Mouse (Mus musculus): ENCODE measurements at regions not wholly inside any gene's neighbourhood (a gene's known extent, or its start where the extent isn't known, plus 50 kb on each side); places are given as distances from the start of the nearest gene placed in this dataset.

DNA sequence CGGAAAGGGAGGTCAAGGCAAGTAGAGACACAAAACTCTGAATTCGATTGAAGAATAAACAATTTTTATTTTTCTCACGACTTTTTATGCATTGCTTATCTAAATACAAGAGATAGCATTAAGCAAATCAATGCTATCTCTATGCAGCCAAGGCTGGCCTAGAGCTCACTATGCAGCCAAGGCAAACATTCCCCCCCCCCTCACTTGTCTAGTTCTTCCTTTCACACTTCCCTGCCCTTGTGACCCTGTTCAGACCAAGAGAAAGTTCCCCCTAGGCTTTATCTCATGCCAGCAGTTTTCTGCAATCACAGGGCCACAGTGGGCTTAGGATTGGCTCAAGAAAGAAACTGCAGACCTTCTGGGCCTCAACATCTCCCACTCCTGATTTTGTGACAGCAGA, 417.9 kb upstream of the Rag2 start:
- CTCF ChIA-PET = no interaction called here

DNA sequence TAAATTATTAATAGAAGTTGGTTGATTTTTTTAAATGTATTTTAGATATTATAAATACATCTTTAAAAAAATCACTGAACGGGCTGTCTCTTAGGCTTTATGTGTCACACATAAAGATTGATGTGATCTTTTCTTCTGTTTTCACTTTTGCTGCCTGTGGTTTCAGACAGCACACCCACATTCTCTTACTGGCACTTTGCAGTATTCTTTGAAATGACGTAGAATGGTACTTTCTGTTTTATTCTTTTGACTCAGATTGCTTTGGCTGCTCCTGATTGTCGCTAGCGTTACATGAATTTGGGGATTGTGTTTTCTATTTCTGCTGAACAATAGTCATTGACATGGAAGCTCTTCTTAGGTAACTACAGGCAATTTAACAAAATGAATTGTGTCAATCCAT, 415.4 kb upstream of the Rag2 start:
- CTCF ChIA-PET = no interaction called here

DNA sequence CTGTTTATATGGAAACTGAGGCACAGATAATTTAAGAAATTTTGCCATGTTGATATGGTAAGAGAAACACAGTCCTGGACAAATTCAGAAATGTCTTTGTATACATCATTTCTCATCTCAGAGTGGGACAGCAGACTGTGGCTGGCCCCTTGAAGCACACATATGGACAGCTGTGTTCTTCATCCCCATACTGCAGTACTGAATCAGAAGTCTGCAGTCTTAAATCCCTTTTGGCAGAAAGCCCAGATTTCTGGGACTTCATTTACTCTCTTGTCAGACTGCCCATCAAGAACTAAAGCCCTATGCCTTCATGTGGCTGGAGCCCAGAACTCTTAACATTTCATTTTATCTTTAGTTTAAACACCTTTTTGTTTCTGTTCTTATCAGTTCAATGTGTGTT, 403.8 kb upstream of the Rag2 start:
- CTCF ChIA-PET = no interaction called here

DNA sequence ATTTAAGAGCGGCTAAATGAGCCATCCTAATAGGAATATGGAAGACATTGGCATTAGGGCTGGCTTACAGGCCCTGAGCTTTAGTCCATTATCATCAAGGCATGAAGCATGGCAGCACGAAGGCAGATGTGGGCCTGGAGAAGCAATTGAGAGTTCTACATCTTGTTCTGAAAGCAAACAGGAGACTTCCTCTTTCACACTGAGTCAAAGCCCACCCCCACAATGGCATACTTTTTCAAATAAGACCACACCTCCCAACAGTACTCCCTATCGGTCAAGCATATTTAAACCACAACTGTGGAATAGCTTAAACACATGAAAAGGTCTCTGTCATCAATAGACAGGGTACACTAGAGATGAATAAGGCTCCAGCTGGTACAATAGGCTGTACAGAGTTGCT, 381.5 kb upstream of the Rag2 start:
- CTCF ChIA-PET = no interaction called here

DNA sequence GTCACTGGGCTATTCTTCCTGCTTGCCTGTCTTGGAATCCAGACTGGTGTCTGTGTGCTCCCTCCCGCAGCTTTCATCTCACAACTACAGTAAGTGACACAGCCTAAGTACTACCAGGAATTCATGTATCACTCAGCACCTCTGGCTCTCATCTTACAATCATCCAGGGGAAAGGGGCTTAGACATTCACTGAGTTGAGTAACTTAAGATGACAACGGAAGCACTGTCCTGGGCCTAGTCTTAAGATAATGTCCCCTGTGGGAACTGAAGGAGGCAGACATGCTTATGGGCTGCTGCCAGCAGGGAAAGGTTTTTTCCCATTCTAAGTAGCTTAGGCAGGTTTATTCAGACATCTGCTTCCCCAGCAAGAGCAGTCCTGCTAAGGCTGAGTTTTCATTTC, 377.4 kb upstream of the Rag2 start:
- CTCF ChIA-PET = no interaction called here

DNA sequence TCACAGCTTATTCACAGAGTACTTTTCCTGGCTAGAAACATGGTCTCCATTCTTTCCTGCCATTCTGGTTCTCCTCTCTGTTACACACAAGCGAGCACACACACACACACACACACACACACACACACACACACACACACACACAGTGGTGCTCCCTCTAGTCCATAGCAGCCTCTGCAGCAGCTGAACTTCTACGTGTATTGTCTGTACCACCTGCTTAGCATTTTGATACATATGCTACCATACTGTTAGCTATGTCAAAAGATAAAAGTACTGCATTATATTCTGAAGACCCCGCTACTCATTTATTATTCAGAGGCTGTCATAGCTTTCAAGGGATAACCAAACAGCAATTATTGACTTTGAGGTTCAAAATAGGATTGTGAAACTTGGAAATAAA, 372.3 kb upstream of the Rag2 start:
- CTCF ChIA-PET = no interaction called here

DNA sequence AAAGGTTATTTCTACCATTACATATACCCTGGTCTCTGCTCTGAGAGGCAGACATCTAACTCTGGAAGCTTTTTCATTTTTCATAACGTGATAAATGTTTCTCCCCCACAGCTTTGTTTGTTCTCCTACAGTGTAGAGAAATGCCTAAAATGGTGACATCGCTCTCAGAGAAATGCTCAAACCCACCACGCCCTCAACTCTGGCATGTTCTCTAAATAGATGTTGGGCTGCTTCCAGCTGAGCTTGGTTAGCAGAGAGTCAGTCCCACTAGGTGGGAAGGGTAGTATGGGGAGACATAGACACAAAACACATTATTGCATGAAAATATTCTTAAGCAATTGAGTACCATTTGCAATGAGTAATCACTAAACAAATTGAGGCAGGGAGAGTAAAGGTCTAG, 368.1 kb upstream of the Rag2 start:
- CTCF ChIA-PET = no interaction called here

DNA sequence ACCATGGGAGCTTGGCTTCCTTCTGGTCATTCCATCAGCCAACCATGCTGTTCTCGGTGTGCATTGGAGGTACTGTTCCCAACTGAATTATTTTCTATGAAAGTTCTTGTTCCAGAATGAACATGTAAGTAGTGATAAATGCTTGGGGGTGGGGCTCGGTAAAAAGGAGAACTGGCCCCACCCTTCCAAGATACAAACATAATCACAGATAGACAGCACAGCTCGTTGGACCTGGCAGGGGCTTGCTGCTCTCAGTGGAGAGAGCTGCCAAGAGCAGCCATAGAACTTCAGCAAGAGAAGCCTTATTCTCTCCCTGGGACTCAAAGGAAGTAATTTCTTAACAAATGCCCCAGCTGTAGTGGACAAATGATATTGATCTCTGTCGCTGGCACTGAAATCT, 360.6 kb upstream of the Rag2 start:
- CTCF ChIA-PET = no interaction called here

DNA sequence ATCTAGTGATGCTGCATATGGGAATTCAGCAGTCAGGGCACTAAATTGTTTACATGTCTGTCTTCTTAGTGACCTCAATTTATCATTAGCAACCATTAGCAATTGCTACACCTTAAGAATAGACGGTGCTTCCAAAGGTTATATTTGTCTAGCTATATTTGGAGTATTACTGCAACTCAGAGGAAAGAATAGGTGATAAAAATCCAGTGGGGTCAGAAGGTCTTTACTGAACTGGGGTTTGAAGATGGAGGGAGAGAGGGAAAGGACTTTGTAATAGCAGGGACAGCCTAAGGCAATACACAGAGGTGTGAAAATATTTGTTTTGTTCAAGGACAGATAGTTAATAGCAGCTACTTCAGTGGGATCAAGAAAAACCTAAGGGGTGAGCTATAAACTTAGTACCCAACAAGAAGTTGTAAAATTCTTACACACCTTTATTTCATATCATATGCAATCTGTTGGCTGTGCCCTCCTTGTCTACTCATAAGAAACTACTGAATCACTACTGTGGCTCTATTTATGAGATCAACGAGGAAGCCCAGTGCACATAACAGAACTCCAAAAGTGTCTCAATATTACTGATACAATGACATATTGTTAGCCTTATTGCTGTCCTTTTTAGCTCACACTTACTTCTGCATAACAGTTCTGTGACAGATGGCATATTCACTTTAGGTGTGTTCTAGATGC, 357.7 kb upstream of the Rag2 start:
- CTCF ChIA-PET = no interaction called here

DNA sequence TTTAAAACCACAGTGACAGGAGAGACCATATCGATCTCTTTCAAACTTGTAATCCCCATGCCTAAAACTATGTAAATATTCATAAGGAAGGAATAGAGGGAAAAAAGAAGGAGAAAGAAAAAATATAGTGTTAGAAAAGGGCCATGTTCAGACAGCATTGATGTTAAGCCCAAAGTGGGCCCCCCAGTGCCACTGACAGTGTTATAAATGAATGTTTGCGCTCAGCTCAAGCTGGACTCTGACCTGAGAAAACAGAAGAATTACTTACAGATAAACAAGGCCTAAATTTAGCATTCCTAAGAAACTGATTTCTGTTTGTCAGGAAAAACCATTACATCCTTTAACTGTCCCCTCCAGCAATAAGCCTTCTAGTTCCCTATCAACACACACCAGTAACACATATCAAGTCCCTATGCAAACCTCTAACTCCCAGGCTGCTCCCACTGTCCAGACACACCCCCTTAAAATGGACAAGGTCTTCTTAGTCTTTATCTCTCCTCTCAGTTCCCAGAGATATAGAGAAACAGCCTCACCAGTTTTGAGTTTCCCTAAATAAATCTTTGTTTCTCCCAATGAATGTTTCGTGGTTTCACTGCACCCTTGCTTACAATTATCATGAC, 350.4 kb upstream of the Rag2 start:
- CTCF ChIA-PET = no interaction called here

DNA sequence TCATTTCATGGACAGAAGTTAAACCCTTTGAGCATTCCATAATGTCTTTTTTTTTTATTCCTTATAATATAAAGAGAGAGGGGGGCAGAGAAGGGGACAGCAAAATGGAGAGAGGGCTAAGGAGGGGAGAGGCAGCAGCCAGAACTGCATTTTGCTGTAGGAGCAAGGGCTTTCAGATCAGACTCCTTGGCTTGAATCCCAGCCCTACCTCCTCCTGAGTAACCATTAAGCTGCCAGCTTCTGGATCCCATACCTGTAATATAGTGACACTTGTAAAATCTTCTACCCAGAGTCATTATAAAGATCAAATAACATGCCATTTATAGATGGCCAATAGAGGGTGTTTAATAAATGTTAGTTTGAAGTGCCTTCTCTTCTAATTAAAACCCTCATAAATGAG, 339.6 kb upstream of the Rag2 start:
- CTCF ChIA-PET = no interaction called here

DNA sequence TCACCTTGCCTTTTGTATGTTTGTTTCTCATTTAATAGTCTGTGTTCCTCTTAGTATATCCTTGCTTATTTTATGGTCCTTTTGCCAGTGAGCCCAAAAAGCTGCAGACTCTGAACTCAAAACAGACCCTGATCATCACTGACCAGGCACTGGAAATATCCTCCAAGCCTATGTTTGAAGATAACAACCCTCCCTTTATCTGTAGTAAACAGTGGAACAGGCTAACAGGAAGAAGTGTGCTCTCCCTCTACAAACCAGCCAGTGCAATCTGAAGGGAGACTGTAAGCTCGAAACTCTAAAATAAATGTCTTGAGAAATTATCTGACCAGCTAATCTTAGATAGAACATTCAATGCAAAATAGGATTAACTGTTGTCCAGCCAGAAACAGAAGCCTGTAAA, 336.4 kb upstream of the Rag2 start:
- CTCF ChIA-PET = no interaction called here

DNA sequence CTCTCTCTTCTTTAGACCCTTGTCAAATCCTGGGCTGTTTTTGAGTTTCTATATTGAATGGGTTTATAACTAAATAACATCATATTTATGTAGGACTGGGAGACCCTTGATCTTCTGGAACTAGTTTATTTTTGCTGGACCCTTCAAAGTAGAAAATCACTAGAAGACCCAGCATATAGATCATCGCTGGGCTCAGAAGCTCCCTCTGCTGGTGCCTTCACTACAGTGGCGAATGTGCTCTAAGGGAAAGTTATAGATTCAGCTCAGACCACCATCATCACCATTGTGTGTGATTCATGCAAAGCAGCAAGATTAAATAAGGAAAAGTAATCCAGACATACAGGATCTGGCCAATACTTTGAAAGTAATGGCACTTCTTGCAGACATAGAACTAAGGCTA, 335.4 kb upstream of the Rag2 start:
- CTCF ChIA-PET = no interaction called here

DNA sequence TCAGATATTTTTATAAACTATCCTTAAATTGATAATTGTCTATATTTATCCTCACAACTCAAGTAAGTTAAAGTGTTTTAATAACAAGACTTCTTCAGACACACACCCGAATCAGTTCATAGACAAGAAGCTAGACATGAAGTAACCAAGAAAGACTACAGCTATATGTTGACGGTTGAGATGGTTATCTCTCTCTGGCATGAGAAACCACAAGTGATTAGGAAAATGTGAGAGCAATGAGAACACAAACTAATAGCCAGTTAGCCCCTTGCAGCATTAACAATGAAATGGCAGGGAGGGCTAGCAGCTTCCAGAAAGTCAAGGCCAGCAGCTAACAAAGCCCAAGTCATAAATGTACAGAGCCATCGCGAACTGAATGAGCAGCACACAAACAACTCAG, 333.8 kb upstream of the Rag2 start:
- CTCF ChIA-PET = no interaction called here

DNA sequence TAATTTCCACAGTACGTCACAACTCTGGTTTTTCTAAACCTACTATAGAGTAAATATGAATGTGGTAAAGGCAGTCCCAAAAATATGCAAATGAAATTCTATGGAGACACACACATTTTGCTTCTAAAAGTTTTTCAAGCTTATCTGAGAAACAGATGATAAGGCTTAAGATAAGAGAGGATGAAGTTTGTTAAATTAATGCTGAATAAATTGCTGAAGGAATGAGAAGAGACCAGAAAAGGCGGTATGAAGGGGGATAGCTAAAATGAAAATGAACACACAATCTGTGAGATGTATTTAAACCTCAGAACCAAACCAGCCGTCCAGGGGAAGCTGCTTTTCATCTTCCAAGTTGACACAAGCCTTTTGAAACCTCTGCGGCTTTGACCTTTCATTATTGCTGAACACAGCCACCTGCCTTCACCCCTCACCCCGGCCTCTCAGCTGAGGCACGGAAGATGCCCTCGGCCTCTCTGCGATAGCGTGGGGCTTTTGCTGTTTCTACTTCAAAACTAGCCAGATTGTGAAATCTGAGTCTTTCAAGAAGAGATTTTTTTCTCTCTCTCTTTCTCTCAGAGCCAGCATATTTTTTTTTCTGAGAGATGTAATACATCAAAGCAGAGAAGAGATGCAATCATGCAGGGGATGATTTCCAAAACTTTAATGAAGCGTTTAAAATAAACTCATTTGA, 328.7 kb upstream of the Rag2 start:
- CTCF ChIA-PET = no interaction called here

DNA sequence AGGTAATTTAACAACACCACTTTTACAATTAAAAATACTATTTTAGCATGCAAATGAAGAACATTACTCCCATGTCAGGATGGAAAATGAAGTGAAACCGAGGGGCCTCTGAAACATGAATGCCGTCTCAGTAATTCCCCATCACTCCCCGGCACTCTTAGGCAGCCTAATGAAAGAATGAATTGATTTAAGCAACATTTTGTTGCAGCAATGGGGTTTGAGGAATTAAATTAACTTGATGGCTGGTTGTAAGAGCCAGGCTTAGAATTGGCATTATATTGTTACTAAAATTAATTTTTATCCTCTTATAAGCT, 328.2 kb upstream of the Rag2 start:
- CTCF ChIA-PET = no interaction called here

DNA sequence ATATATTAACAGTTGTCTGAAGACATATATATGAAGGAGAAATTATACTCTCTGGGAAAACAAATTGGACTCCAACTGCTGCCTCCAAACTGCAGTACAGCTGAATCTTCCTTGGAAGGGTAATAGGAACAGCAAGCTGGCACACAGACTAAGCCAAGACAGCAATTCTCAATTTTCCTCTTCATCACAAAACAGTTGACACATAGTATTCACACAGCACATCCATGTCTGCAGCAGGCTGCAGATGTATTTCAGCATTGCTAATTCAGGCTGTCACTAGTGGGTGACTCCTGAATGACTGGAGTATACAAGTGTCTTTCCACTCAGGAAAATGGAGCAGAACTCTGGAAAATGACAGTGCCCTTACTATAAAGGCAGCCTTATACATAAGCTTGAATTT, 327.7 kb upstream of the Rag2 start:
- CTCF ChIA-PET = no interaction called here

DNA sequence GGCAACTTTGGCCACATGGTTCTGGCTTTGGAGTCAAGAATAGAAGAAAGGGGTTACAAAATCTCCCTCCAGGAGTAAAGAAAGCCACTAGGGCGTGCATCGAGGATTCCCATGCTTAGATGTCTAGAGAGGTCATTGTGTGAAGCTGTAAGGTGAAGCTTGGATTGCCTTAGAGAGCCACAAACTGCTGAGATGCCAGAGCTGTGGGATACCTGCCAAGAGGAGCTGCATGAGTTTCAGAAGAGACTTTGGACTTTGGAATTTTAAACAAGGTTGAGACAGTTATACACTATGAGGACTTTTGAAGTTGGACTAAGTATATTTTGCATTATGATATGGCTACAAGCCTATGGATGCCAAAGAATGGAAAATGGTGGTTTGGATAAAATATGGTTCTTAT, 325.4 kb upstream of the Rag2 start:
- CTCF ChIA-PET = no interaction called here

DNA sequence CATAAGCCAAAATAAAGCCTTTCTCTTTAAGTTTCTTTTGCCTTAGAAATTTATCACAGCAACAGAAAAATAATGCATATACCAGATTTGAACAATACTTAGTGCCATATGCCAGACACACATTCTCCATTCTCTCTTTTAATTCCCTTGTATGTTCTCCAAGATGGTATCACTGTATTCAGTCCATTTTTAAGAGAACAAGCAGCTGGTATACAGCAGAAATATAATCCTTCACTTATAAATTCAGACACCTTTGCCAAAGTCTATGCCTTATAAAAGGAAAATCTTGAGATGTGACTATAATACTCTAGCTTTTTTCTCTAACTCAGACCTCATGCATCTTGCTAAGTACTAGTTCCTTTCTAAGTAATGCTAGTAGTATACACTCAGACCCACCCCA, 324.4 kb upstream of the Rag2 start:
- CTCF ChIA-PET = no interaction called here

DNA sequence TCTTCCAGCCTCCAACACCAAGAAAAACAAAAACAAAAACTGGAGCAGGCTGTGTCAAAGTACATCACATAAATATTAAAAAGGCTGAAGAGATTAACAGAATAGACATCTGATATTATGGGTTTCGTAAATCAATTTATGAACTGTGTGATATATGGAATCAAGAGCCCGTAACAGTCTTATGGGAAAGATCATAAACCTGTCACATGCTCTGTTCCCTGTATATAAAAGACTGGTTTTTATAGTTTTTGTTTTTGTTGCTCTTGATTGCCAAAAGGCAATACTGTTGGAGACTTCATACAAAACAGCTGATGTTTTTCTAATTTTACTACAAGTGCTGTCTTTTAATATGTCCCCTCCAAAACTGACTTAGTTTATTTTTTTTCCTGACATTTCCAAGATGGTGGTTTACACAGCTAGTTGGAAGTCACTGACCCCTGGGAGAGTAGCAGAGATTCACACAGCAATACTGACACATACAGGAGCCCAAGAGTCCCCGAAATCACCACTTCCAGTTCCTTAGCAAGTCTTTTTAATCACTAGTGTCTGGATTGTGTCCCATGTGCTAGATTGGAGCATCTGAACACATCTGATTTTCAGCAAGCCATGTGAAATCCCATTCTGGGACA, 303.1 kb upstream of the Rag2 start:
- CTCF ChIA-PET = no interaction called here

DNA sequence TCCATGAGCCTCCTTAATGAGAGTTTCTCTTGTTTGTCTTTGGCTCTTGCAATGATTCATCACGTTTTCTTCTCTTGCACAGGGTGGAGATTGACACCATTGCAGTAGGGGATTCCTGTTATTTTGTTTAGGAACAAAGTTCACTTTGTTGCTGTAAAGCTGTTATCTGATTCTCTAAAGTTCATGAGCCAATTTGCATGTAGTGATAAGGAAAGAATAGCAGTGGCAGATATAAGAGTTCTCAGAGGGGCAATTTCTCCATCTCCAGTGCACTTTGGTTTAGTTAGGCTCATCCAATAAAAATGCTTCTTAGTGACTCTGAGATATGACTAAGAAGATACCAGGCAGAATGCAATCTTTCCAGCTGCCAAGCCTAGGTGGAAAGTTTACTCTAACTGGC, 267.8 kb upstream of the Rag2 start:
- CTCF ChIA-PET = no interaction called here

DNA sequence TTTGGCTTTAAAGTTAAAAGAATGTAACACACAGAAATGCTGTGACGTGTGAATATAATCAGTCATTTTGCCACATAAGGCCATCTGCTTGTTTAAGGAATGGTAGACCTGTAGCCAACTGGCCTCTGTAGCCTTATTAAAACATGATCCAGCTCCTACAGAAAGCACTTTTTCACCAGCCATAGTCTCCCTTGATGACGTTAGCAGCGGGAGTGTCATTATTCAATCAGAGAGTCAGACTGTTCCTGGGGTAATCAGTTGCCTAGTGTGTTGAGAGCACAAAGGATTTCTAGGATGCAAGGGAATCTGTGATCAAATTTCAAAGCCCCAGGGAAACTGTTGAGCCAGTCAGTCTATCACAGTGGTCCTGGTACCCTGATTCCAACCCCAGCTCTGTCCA, 260.3 kb upstream of the Rag2 start:
- CTCF ChIA-PET = no interaction called here

DNA sequence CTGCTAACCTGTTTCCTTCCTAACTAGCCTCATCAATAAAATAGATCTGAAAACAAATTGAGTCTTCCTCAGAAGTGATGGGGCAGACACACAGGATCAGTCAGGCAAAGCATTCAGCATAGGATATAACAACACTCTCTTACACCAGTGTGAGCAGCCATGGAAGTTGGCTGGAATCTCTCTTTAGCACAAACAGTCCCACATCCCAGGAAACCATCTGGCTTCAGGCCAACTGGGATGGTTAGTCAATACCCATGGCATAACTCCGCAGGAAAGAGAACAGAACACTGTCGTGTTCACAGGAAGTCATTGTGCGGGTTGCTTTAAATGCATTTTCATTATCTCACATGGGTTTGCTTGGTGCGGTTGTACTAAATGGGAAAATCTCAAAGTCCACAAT, 256.2 kb upstream of the Rag2 start:
- CTCF ChIA-PET = no interaction called here
